Mouse (Mus musculus) ES-Bruce4 (cell line): ENCODE results near the gene Ints1.

Experiments
- CTCF ChIP-seq: IDR thresholded peaks from one replicate; pipeline ENCODE4 v1.8.1; 2011; ENCODE audit warnings: low read depth, low read length
- EP300 ChIP-seq: IDR thresholded peaks from 2 replicates; pipeline ENCODE4 v1.6.1; 2011; ENCODE audit warnings: low read depth, low read length; ENCODE audit not compliant: insufficient read depth
- POLR2A ChIP-seq: IDR thresholded peaks from one replicate; pipeline ENCODE4 v1.8.1; 2011; ENCODE audit warnings: low read length; ENCODE audit not compliant: insufficient read depth

- no peak for TF ChIP-seq CTCF
- TF ChIP-seq POLR2A: no peak
- TF ChIP-seq EP300: no peak
These were observed 22.1 kb upstream of the Ints1 start for GRCm38 (mm10) chr5:139797473-139798167.
